Mouse (Mus musculus) macrophage (primary cell): ENCODE measurements around the gene Zfp119b. TPM values are rescaled to one million over a fixed set of nuclear protein-coding genes. Genes with fewer than 3 reads are reported as not detected.
A peak's percentile ranks its signal among the peaks of the same experiment; 100 is the strongest.

Experiments
- H3K27ac ChIP-seq: fragments of 350-480 bp; formaldehyde crosslinking; 2 replicates; pipeline ENCODE4 v1.9.0; 2021
- H3K36me3 ChIP-seq: fragments of 350-480 bp; formaldehyde crosslinking; 2 replicates; pipeline ENCODE4 v1.9.0; 2021; ENCODE audit errors: inconsistent target
- H3K4me3 ChIP-seq: fragments of 350-480 bp; formaldehyde crosslinking; 2 replicates; pipeline ENCODE4 v1.9.0; 2021; ENCODE audit errors: inconsistent target
- H3K79me2 ChIP-seq: fragments of 350-480 bp; formaldehyde crosslinking; 2 replicates; pipeline ENCODE4 v1.9.0; 2021; ENCODE audit errors: inconsistent target
- WGBS: methylation state at CpG from one replicate; pipeline ENCODE4 v1.1.7; 2026; ENCODE audit warnings: inconsistent platforms; ENCODE audit not compliant: missing documents; 5-methylcytosine and 5-hydroxymethylcytosine counted together
- polyA plus RNA-seq: library from polyadenylated mRNA; stranded (reverse); fragments of 250-400 nt; gene quantifications from 3 replicates; pipeline ENCODE4 v1.2.4, GENCODE M21; 2018; ENCODE audit warnings: inconsistent platforms

Gene Zfp119b
- polyA plus RNA-seq, 1 experiment from 2014 or later, result 7.3 TPM

DNA sequence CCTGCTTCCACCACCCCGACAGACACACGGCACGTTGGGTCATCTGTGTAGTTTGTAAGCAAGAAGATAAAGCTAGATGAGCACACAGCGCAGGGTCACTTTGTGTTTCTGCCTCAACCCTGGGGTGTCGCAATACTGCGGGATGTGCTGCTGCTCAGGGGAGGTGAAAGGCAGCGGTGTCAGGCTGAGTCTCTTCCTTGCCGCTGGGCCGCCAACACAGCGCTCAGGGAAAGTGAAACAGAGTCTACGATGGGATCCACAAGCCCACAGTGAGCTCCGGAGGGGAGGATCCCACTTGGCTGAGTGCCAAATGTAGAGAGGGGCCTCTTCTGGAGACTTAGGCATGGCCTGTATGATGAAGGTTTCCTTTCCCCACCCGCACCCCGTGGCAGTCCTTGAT lies 13.9 kb upstream of the Zfp119b start:
- H3K36me3 ChIP-seq, result peaks cover 27% of the 10 kb centered on the region; the same call in 1 of the 2 replicates
- H3K4me3 ChIP-seq, result no peak overlapping the region
- peak overlapping the region; percentile 24 for H3K27ac ChIP-seq
- peaks cover 11% of the 10 kb centered on the region; the same call in 1 of the 2 replicates for H3K79me2 ChIP-seq
- WGBS, result 27% methylated on average over 14 of the region's 14 CpGs

DNA sequence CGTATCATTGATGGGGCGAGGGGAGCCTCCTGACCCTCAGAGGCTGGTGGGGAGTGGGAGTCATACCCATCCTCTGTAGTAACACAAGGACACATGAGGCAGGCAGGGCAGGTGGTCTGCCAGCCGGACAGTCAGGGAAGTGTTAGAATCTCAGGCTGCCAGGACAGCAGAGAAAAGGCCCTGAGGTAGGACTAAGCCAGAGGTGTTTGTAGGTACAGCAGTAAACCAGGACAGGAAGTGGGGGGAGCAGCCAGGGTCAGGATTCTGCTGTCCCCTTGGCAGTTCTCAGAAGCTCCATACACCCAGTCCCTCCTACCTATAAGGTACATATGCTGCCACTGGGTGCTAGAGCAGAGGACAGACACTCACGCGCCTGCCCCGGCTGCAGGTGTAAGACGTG lies 12.3 kb upstream of the Zfp119b start:
- Histone ChIP-seq H3K27ac (no peak overlapping the region), H3K4me3 (no peak overlapping the region), H3K79me2 (peaks cover 11% of the 10 kb centered on the region; the same call in 1 of the 2 replicates), H3K36me3 (peaks cover 12% of the 10 kb centered on the region; the same call in 1 of the 2 replicates)
- WGBS, result 91% methylated on average over 7 of the region's 7 CpGs

DNA sequence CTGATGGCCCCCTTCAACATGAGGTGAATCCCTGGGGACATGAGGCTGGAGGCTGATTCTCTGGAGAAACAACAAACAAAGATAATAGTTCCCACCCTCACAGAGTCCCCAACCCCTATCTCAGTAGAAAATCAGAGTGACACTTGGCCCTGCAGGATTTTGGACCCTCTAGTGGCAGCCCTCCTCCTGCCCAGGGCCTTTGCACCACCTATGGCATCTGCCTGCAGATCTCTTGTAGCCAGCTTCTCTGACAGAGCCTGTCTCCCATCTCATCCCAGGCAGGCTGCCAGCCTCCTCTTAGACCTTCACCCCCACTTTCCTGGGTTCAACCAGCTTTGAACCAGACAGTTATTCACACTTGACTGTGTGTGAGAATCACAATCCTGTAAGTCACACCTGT lies 11.5 kb upstream of the Zfp119b start:
- peaks cover 11% of the 10 kb centered on the region; the same call in 1 of the 2 replicates for H3K79me2 ChIP-seq
- H3K4me3 ChIP-seq, result no peak overlapping the region
- peaks cover 4% of the 10 kb centered on the region; the same call in 1 of the 2 replicates for H3K36me3 ChIP-seq
- H3K27ac ChIP-seq, result no peak overlapping the region

DNA sequence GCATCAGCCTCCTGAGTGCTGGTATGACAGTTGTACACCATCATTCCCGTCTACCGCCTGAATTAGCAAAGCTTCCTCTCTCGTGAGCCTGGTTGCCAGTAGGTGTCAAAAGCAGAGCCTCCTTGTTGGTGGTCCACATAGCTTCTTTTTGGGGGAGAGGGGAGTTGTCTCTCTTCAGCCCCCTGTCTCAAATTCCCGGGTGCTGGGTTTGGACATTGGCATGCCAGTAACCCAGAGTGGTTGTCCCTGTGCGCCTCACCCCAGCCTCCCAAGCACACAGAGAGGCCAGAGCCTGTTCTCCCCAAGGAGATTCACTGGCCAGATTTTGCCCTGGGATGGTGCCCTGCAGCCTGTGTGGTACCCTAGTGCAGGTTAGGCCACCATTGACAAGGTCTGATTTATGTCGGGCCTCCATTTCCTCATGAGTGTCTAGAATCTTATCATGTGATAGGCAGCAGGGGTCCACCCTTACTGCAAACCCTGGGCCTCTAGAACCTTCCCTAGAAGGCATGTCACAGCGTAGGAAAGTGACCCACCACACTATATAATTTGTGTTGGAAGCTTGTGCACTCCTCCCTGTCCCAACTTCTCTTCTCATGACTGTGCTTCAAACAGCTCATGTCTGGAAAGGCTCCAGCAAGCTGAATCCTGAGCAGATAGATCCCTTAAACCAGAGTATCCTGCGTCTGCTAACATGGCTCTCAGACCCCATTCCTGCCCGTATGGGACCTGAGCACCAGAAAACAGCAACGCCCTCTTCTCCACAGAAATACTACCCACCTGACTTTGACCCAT lies 10.8 kb upstream of the Zfp119b start:
- peak overlapping the region; percentile 52 for H3K4me3 ChIP-seq
- peaks cover 11% of the 10 kb centered on the region; the same call in 1 of the 2 replicates for H3K79me2 ChIP-seq
- WGBS, result 72% methylated on average over 10 of the region's 10 CpGs
- H3K27ac ChIP-seq, result peak overlapping the region; percentile 92
- H3K36me3 ChIP-seq, result peaks cover 3% of the 10 kb centered on the region

DNA sequence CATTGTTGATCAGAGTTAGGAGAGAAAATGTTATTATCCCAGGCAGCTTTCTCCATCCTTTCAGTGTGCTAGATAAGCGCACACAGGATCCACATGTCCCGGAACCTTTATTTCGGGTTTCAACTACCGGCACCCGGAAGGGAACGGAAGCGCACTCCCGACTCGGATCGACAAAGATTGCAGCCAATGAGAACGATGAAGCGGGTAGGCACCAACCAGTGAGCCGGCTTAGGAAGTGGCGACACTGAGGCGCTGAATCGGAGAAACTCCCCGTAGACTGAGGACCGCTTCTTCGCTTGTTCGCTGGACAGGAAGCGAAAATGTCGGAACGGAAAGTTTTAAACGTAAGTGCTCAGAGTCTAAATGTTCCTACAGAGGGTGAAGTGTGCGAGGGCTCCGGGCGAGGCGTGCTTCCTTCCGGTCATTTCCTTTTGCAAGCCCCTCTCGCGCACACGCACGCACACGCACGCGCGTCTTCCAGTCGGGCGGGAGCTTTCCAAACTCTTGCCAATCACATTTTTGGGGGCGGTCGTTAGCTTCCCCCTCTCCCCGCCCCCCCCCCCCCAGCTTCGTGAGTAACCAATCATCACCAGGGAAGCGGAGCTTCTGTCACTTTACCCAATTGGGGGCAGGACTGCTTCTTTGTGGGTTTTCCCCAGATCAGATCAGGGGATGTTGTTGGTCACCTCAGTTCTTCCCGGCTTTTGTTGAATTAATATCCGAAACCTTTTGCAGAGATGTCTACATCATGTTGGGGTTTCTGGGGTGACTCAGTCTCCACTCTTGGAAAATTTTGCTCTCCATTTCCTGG lies 9.8 kb upstream of the Zfp119b start, which contains the start of gene Yju2:
Yju2 (plus strand) TSS at position 182 of the 811 bp plus-strand sequence.
- Histone ChIP-seq H3K4me3 (peak within 1 kb of the TSS; percentile 52), H3K27ac (peak within 1 kb of the TSS; percentile 92), H3K36me3 (peaks cover 3% of the 10 kb centered on the region), H3K79me2 (peaks cover 13% of the 10 kb centered on the region; the same call in 1 of the 2 replicates)
- WGBS, result under 1% methylated on average over 43 of the region's 46 CpGs

DNA sequence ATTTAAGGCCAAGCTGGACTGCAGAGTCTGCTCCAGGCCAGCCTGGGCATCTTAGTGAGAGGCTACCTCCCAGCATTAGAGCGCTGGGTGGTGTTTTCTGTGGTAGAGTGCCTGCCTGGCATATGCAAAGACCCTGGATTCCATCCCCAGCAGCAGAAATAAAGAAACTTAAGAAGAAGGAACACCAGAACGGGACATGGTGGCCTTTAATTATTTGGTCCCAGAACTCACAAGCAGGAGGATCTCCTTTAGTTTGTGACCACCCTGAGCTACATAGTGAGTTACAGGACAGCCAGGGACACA lies 9.2 kb upstream of the Zfp119b start:
- H3K36me3 ChIP-seq, result peaks cover 3% of the 10 kb centered on the region
- peak overlapping the region; percentile 52 for H3K4me3 ChIP-seq
- peak overlapping the region; percentile 92 for H3K27ac ChIP-seq
- H3K79me2 ChIP-seq, result peaks cover 19% of the 10 kb centered on the region; the same call in 1 of the 2 replicates
- WGBS, result 50% methylated on average over 2 of the region's 2 CpGs

DNA sequence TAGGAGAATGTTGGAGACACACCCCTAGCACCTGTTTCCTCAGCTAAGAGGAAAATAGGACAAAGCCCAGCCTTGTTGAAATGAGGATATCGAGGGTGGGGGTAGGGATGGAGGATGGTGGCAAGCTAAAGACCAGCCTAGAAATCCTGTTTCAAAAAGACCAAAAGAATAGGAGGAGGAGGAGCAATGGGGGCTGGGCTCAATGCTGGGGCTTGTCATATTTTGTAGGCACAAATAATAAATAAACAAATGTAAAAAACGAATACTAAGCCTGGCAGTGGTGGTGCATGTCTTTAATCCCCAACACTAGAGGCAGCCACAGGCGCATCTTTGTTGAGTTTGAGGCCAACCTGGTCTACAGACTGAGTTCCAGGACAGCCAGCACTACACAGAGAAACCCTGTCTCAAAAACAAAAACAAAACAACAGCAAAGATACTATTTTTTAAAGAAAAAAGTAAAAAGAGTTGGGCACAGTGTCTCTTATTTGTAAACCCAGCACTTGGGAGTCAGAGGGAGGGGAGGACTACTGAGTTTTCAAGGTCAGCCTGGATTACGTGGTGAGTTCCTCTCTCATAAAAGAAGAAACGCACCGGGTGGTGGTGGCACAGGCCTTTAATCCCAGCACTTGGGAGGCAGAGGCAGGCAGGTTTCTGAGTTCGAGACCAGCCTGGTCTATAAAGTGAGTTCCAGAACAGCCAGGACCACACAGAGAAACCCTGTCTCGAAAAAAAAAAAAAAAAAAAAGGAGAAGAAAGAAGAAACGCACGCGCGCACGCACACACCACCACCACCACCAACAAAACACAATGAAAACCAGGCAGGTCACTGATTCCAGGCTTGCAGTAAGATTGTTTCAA lies 8.7 kb upstream of the Zfp119b start:
- Histone ChIP-seq H3K4me3 (peak overlapping the region; percentile 52), H3K79me2 (peaks cover 19% of the 10 kb centered on the region; the same call in 1 of the 2 replicates), H3K27ac (peak overlapping the region; percentile 92), H3K36me3 (peaks cover 3% of the 10 kb centered on the region)
- WGBS, result 88% methylated on average over 4 of the region's 13 CpGs

DNA sequence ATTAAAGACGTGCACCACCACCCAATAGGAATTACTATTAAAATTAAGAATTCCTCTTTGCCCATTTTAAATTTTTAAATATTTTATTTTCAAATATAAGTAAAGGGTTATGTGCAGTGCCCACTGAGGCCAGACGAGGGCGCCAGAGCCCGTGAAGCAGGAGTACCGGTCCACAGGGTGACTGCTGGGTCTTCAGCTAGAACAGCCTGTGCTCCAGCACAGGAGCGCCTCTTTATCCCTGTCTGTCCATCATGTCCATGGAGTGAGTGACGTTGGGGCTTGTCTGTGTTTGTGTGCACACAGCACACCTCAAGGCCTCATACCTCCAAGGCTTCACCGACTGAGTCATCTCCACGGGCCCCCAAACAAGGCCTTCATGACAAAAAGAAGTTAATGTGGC lies 7.9 kb upstream of the Zfp119b start:
- Histone ChIP-seq H3K4me3 (no peak overlapping the region), H3K79me2 (peaks cover 19% of the 10 kb centered on the region; the same call in 1 of the 2 replicates), H3K27ac (no peak overlapping the region), H3K36me3 (peaks cover 3% of the 10 kb centered on the region)
- WGBS, result 35% methylated on average over 9 of the region's 9 CpGs

DNA sequence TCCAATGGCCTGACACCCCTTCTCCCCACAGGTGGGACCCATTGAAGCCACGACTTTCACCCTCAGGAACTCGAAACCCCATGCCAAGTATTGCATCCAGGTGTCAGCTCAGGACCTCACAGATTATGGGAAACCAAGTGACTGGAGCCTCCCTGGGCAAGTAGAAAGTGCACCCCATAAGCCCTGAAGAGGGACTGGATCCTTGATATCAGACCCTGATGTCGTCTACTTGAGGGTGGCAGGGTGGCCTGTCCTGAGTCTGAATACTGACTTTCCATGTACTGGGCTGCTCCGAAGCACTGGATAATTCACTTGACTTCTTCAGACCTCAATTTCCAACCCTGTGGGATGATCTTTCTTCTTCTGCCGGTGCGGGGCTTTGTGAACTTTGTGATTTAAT lies 7.3 kb upstream of the Zfp119b start:
- Histone ChIP-seq H3K79me2 (peaks cover 19% of the 10 kb centered on the region; the same call in 1 of the 2 replicates), H3K36me3 (peaks cover 3% of the 10 kb centered on the region), H3K27ac (no peak overlapping the region), H3K4me3 (no peak overlapping the region)
- 93% methylated on average over 6 of the region's 6 CpGs for WGBS

DNA sequence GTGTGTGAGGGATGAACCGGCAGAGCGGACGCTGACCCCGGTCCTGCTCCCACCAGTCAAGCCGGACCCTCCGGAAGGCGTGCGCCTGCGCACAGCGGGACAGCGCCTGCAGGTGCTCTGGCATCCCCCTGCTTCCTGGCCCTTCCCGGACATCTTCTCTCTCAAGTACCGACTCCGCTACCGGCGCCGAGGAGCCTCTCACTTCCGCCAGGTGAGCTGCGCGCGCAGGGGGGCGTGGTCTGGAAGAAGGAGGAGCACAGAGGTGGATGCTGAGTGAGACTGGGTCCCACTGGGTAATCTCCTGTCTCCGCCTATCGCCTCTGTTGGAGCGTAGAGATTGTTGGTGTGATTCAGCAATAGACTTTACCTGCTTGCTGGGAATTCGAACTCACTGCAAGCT lies 6.8 kb upstream of the Zfp119b start:
- peaks cover 3% of the 10 kb centered on the region for H3K36me3 ChIP-seq
- 96% methylated on average over 26 of the region's 26 CpGs for WGBS
- peaks cover 19% of the 10 kb centered on the region; the same call in 1 of the 2 replicates for H3K79me2 ChIP-seq
- no peak overlapping the region for H3K4me3 ChIP-seq
- H3K27ac ChIP-seq, result no peak overlapping the region

DNA sequence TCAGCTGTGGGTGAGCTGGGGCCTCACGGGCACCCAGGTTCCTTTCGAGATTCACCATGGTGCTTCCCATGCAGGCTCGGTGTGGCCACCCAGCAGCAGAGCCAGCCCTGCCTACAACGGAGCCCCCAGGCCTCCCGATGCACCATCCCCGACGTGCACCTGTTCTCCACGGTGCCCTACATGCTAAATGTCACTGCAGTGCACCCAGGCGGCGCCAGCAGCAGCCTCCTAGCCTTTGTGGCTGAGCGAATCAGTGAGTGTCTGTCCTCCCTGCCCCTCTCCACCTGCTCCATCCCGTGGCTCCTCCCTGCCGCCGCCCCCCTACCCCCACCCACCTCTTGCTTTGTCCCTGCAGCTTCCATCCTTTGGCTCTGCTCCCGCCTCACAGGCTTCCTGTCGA lies 4.9 kb upstream of the Zfp119b start:
- Histone ChIP-seq H3K36me3 (peaks cover 3% of the 10 kb centered on the region), H3K4me3 (no peak overlapping the region), H3K79me2 (peaks cover 7% of the 10 kb centered on the region; the same call in 1 of the 2 replicates), H3K27ac (no peak overlapping the region)
- 52% methylated on average over 15 of the region's 16 CpGs for WGBS

DNA sequence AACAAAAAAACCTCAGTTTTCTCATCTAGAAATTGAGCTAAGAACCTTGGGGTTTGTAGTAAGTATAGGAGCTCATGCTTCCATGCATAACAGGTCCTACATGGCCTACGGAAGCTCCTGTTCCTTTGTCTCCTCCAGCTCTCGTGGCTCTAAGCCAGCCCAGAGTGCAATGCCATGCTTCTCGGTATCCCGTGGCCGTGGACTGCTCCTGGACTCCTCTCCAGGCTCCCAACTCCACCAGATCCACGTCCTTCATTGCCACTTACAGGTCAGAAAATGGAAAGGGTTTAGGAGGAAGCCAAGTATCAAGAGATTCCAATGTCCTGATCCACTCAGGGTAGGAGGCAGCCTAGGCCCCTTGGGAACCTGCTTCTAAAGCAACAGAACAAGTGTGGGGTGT lies 4.5 kb upstream of the Zfp119b start:
- Histone ChIP-seq H3K4me3 (no peak overlapping the region; the same call in 1 of the 2 replicates), H3K36me3 (peaks cover 3% of the 10 kb centered on the region), H3K27ac (no peak overlapping the region), H3K79me2 (peaks cover 7% of the 10 kb centered on the region; the same call in 1 of the 2 replicates)
- 69% methylated on average over 6 of the region's 6 CpGs for WGBS

DNA sequence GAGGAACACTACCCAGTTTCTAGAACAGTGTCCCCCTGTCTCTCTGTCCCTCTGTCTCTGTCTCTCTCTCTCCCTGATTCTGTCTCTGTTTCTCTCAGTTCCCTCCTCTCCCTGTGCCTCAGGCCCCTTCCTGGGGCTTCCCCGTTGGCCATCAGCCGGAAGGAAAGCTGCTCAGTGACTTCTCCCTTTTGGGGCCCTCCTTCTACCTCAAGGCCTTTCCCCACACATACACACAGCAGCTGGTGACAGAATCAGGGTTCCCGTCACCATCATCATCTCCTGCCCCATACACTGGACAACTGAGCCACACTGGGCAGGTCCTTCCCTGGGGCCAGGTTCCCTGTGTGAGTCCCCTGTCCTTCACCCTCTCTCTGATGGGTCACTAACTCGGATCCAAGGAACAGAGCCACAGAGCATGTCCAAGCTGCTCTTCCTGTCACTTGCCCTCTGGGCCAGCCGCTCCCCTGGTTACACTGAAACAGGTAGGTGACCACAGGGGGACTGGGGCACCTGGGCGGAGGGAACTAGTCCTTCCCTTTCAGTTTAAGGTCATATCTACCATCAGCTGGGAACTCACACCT lies 3.2 kb upstream of the Zfp119b start, which contains the start of gene Ebi3:
Ebi3 (plus strand) TSS at position 194 of the 581 bp plus-strand sequence.
- Histone ChIP-seq H3K27ac (peak within 1 kb of the TSS; percentile 75), H3K36me3 (peaks cover 3% of the 10 kb centered on the region), H3K4me3 (peak within 1 kb of the TSS; percentile 28), H3K79me2 (peaks cover 7% of the 10 kb centered on the region; the same call in 1 of the 2 replicates)
- WGBS, result 10% methylated on average over 6 of the region's 6 CpGs

DNA sequence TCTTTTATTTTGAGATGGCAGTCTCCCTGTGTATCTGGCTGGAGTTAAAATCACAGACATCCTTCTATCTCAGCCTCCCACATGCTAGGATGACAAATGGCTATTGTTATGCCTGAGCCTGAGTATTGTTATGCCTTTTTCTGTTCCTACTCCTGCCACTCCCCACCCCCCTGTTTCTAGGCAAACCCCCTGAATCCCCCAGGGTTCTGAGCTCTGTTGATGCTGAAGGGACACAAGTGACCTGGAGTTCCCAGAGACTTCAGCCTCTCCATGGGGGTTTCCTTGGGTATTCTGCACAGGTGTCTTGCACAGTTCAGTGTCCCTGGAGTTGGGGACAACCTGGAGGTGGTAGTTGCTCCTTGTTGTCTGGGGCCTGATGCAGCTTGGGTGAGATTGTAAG lies 2.7 kb upstream of the Zfp119b start:
- Histone ChIP-seq H3K36me3 (peaks cover 3% of the 10 kb centered on the region), H3K27ac (peak overlapping the region; percentile 75), H3K79me2 (peaks cover 7% of the 10 kb centered on the region; the same call in 1 of the 2 replicates), H3K4me3 (no peak overlapping the region)
